Mouse (Mus musculus): ENCODE results near the gene Dbndd2. TPM values are rescaled to one million over a fixed set of nuclear protein-coding genes. Genes with fewer than 3 reads are reported as not detected.
A peak's percentile ranks its signal among the peaks of the same experiment; 100 is the strongest.

The Dbndd2 gene
- total and polyA plus RNA-seq, 2 experiments = 8.1 to 9.5 TPM

DNA sequence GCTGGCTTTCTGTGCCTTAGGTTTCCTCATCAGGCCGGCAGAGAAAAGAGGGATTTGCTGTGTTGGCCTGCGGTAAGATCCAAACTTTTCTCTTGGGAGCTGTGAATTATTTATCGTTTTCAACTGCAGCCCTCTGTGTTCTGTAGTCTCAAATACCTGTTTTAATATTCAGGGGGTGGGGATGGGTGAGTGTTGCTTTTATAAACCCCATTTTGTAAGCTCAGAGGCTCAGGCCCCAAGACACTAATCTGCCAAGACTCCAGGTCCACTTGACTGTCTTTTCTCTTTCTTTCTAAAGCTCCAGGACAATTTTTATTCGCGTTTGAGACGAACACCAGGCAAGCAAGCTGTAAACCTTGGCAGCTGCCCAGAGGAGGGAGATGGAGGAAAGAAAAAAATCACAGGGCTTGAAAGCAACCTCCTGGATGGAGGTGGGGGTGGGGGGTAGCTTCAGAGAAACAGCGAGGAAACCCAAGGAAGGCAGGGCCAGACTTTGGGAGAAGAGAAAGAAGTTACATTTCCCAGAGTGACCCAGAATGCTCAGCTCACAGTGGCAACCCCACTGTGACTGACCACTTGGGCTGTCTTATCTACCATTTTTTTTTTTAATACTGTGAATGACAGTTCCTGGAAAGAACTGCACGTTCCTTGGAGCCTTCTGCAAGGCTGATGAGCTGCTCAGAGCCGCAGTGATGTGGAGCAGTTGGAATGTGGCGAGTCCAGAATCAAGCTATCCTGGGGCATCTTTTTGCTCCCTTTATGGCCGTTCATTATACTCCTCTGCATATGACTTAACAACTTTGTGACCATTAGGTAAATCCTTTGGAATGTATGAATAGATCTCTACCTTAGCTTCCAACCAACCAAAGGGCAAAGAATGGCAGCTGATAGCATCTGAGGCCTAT lies 32.6 kb downstream of the Dbndd2 start:
- DNase-seq (ENCODE audit: extremely low read depth, low read depth, low spot score) = no peak
- H3K4me1 ChIP-seq (ENCODE audit: control insufficient read depth, insufficient read depth, low read length) = no peaks in the 10 kb centered on the region
- TF ChIP-seq POLR2A (IDR thresholded peaks at IDR 0.05; ENCODE audit: extremely low read depth, insufficient read depth, low read length) (no peak), CTCF (IDR thresholded peaks at IDR 0.05; ENCODE audit: low read depth, low read length) (no peak)
- H3K27ac ChIP-seq (replicated peaks; ENCODE audit: insufficient read depth, low read depth, low read length) = no peak overlapping the region
- H3K9ac ChIP-seq (ENCODE audit: low read depth, low read length) = no peak overlapping the region
- H3K79me2 ChIP-seq (ENCODE audit: control insufficient read depth, insufficient read depth, low read length) = no peaks in the 10 kb centered on the region
- no peaks in the 10 kb centered on the region for H3K36me3 ChIP-seq (ENCODE audit: control insufficient read depth, insufficient read depth, low read length)
- no peaks in the 10 kb centered on the region for H3K27me3 ChIP-seq (ENCODE audit: control insufficient read depth, insufficient read depth, low read length)
- H3K4me3 ChIP-seq (ENCODE audit: insufficient read depth, low read depth, low read length) = no peak overlapping the region
- WGBS = 75% methylated on average over 11 of the region's 11 CpGs

DNA sequence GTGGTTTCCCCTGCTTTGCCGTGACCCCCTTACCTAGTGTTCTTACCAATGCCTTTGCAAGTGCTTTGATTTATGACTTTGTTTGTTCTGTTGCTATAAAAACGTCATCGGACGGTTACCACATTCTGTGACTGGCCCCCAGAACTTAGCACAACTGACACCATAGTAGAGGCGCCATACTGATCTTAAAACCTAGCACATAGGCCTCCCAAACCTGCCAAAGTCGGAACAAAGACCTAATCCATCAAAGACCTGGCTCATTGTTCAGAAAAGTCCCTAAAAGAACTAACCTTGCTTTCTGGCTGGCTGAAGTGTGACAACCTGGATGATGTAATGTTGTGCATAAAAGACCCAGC lies 33.2 kb downstream of the Dbndd2 start:
- Histone ChIP-seq H3K27me3 (ENCODE audit: control insufficient read depth, insufficient read depth, low read length) (no peaks in the 10 kb centered on the region), H3K4me3 (ENCODE audit: insufficient read depth, low read depth, low read length) (no peak overlapping the region), H3K27ac (replicated peaks; ENCODE audit: insufficient read depth, low read depth, low read length) (no peak overlapping the region), H3K9ac (ENCODE audit: low read depth, low read length) (no peak overlapping the region), H3K79me2 (ENCODE audit: control insufficient read depth, insufficient read depth, low read length) (no peaks in the 10 kb centered on the region), H3K4me1 (ENCODE audit: control insufficient read depth, insufficient read depth, low read length) (no peaks in the 10 kb centered on the region), H3K36me3 (ENCODE audit: control insufficient read depth, insufficient read depth, low read length) (no peaks in the 10 kb centered on the region)
- no peak for TF ChIP-seq POLR2A (IDR thresholded peaks at IDR 0.05; ENCODE audit: extremely low read depth, insufficient read depth, low read length)
- no peak for TF ChIP-seq CTCF (IDR thresholded peaks at IDR 0.05; ENCODE audit: low read depth, low read length)
- no peak for DNase-seq (ENCODE audit: extremely low read depth, low read depth, low spot score)
- WGBS = 83% methylated on average over 6 of the region's 6 CpGs

GRCm38 (mm10) chr2:164520782-164521181 lies 34.9 kb downstream of the Dbndd2 start:
- Histone ChIP-seq H3K4me1 (ENCODE audit: control insufficient read depth, insufficient read depth, low read length) (no peaks in the 10 kb centered on the region), H3K36me3 (ENCODE audit: control insufficient read depth, insufficient read depth, low read length) (no peaks in the 10 kb centered on the region), H3K27me3 (ENCODE audit: control insufficient read depth, insufficient read depth, low read length) (no peaks in the 10 kb centered on the region), H3K79me2 (ENCODE audit: control insufficient read depth, insufficient read depth, low read length) (no peaks in the 10 kb centered on the region), H3K9ac (ENCODE audit: low read depth, low read length) (no peak overlapping the region), H3K4me3 (ENCODE audit: insufficient read depth, low read depth, low read length) (no peak overlapping the region), H3K27ac (replicated peaks; ENCODE audit: insufficient read depth, low read depth, low read length) (no peak overlapping the region)
- WGBS = 3% methylated on average over 3 of the region's 3 CpGs
- DNase-seq (ENCODE audit: extremely low read depth, low read depth, low spot score) = peak; percentile 67
- TF ChIP-seq CTCF (IDR thresholded peaks at IDR 0.05; ENCODE audit: low read depth, low read length) = peak; percentile 94
- TF ChIP-seq POLR2A (IDR thresholded peaks at IDR 0.05; ENCODE audit: extremely low read depth, insufficient read depth, low read length) = no peak

DNA sequence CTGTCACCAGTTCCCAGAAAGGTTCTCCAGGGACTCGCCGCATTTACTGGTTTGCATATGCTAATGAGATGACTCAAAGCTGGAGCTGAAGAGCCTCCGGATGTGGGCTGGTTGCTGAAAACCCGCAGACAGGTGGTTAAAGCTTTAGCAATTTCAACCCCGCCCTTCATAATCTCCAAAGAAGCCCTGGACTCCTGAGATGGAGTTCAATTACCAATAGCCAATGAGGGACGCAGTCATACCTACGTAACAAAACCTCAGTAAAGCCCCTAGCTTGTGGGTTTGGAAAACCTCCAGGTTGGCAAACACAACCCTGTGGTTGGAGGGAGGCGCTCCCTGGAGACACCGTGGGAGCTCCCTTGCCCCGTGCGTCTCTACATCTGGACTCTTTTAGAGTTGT lies 35.9 kb downstream of the Dbndd2 start:
- 10% methylated on average over 11 of the region's 11 CpGs for WGBS
- Histone ChIP-seq H3K4me3 (ENCODE audit: insufficient read depth, low read depth, low read length) (no peak overlapping the region), H3K4me1 (ENCODE audit: control insufficient read depth, insufficient read depth, low read length) (no peaks in the 10 kb centered on the region), H3K79me2 (ENCODE audit: control insufficient read depth, insufficient read depth, low read length) (no peaks in the 10 kb centered on the region), H3K27ac (replicated peaks; ENCODE audit: insufficient read depth, low read depth, low read length) (no peak overlapping the region), H3K9ac (ENCODE audit: low read depth, low read length) (no peak overlapping the region), H3K27me3 (ENCODE audit: control insufficient read depth, insufficient read depth, low read length) (no peaks in the 10 kb centered on the region), H3K36me3 (ENCODE audit: control insufficient read depth, insufficient read depth, low read length) (no peaks in the 10 kb centered on the region)
- no peak for DNase-seq (ENCODE audit: extremely low read depth, low read depth, low spot score)
- no peak for TF ChIP-seq POLR2A (IDR thresholded peaks at IDR 0.05; ENCODE audit: extremely low read depth, insufficient read depth, low read length)
- TF ChIP-seq CTCF (IDR thresholded peaks at IDR 0.05; ENCODE audit: low read depth, low read length) = no peak

DNA sequence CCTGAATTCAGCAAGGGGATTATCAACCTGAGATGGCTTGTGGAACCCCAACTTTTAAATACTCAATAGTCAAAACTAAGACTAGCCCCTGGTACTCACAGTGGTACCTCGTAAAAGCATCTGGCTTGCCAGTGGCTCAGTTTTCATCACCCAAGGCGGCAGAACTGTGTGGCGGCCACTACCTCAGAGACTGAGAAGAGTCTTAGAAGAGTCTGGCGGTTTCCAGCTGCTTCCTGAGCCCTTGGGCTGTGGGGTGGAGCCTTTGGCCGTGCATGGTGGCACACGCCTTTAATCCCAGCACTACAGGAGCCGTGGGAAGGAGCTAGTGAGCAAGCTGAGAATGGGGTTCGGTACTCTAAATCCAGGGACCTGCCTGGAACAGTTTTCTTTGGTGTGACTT lies 36.4 kb downstream of the Dbndd2 start:
- Histone ChIP-seq H3K9ac (ENCODE audit: low read depth, low read length) (no peak overlapping the region), H3K27ac (replicated peaks; ENCODE audit: insufficient read depth, low read depth, low read length) (no peak overlapping the region), H3K4me3 (ENCODE audit: insufficient read depth, low read depth, low read length) (no peak overlapping the region), H3K4me1 (ENCODE audit: control insufficient read depth, insufficient read depth, low read length) (no peaks in the 10 kb centered on the region), H3K27me3 (ENCODE audit: control insufficient read depth, insufficient read depth, low read length) (no peaks in the 10 kb centered on the region), H3K79me2 (ENCODE audit: control insufficient read depth, insufficient read depth, low read length) (no peaks in the 10 kb centered on the region), H3K36me3 (ENCODE audit: control insufficient read depth, insufficient read depth, low read length) (no peaks in the 10 kb centered on the region)
- TF ChIP-seq CTCF (IDR thresholded peaks at IDR 0.05; ENCODE audit: low read depth, low read length) = no peak
- TF ChIP-seq POLR2A (IDR thresholded peaks at IDR 0.05; ENCODE audit: extremely low read depth, insufficient read depth, low read length) = no peak
- WGBS = 42% methylated on average over 8 of the region's 8 CpGs
- DNase-seq (ENCODE audit: extremely low read depth, low read depth, low spot score) = no peak

- peak overlapping the region; percentile 49; the same call in 1 of the 2 replicates for H3K9ac ChIP-seq (ENCODE audit: low read depth, low read length)
- 61% methylated on average over 10 of the region's 10 CpGs for WGBS
- peak overlapping the region; percentile 32 for H3K4me3 ChIP-seq (ENCODE audit: insufficient read depth, low read depth, low read length)
- H3K27ac ChIP-seq (replicated peaks; ENCODE audit: insufficient read depth, low read depth, low read length) = peak overlapping the region; percentile 49
- peak; percentile 50 for DNase-seq (ENCODE audit: extremely low read depth, low read depth, low spot score)
- H3K36me3 ChIP-seq (ENCODE audit: control insufficient read depth, insufficient read depth, low read length) = no peaks in the 10 kb centered on the region
- no peak for TF ChIP-seq POLR2A (IDR thresholded peaks at IDR 0.05; ENCODE audit: extremely low read depth, insufficient read depth, low read length)
- TF ChIP-seq CTCF (IDR thresholded peaks at IDR 0.05; ENCODE audit: low read depth, low read length) = no peak
- H3K27me3 ChIP-seq (ENCODE audit: control insufficient read depth, insufficient read depth, low read length) = no peaks in the 10 kb centered on the region
- H3K4me1 ChIP-seq (ENCODE audit: control insufficient read depth, insufficient read depth, low read length) = no peaks in the 10 kb centered on the region
- no peaks in the 10 kb centered on the region for H3K79me2 ChIP-seq (ENCODE audit: control insufficient read depth, insufficient read depth, low read length)
These were observed 37.4 kb downstream of the Dbndd2 start for GRCm38 (mm10) chr2:164523301-164523773.

Measured in liver, adult 2 months (tissue).